Mouse (Mus musculus) gastrocnemius, adult 2 months (tissue): Measurements from ENCODE around the gene 2310022B05Rik. TPM values are rescaled to one million over a fixed set of nuclear protein-coding genes. Genes with fewer than 3 reads are reported as not detected.
A peak's percentile ranks its signal among the peaks of the same experiment; 100 is the strongest.

Experiments
- DNase-seq: peaks from one replicate; pipeline ENCODE4 v3.0.0; 2022
- H3K27ac ChIP-seq: fragments of 200-600 bp; 2 replicates; pipeline ENCODE4 v1.8.1; 2022; ENCODE audit warnings: mild to moderate bottlenecking
- H3K4me3 ChIP-seq: fragments of 200-600 bp; 2 replicates; pipeline ENCODE4 v1.8.1; 2022; ENCODE audit warnings: mild to moderate bottlenecking, moderate library complexity
- CTCF ChIP-seq: fragments of 200-600 bp; IDR thresholded peaks from 2 replicates; pipeline ENCODE4 v1.8.1; 2022; ENCODE audit warnings: antibody characterized with exemption, mild to moderate bottlenecking, moderate library complexity
- intact Hi-C: fragments of 180-260 bp; cut with DNase I; formaldehyde crosslinking; loops from one replicate; pipeline ENCODE4 v1.15.1; 2025
- long read RNA-seq, 2 experiments: library from polyadenylated mRNA; stranded (forward); transcript quantifications; one replicate each; pipeline ENCODE4 v2.0.0; 2021
- total RNA-seq, 2 experiments: library from RNA; stranded (reverse); gene quantifications; 2 replicates each; pipeline ENCODE4 v1.2.3; 2021

Gene 2310022B05Rik
- total RNA-seq = 10 to 100 TPM; 10.4 to 17.3 TPM
- long read RNA-seq, experiment 1, transcript 2310022B05Rik-201 (4 exons, 3,307 nt) = major isoform, 89 of 95 reads
- long read RNA-seq, experiment 1, partial matches to known transcripts = 0 of 95 reads
- long read RNA-seq, experiment 1, other reads (novel, unspliced or antisense) = 6 of 95 reads
- long read RNA-seq, experiment 2, transcript 2310022B05Rik-201 (4 exons, 3,307 nt) = major isoform, 40 of 46 reads
- long read RNA-seq, experiment 2, partial matches to known transcripts = 3 of 46 reads
- long read RNA-seq, experiment 2, other reads (novel, unspliced or antisense) = 3 of 46 reads

DNA sequence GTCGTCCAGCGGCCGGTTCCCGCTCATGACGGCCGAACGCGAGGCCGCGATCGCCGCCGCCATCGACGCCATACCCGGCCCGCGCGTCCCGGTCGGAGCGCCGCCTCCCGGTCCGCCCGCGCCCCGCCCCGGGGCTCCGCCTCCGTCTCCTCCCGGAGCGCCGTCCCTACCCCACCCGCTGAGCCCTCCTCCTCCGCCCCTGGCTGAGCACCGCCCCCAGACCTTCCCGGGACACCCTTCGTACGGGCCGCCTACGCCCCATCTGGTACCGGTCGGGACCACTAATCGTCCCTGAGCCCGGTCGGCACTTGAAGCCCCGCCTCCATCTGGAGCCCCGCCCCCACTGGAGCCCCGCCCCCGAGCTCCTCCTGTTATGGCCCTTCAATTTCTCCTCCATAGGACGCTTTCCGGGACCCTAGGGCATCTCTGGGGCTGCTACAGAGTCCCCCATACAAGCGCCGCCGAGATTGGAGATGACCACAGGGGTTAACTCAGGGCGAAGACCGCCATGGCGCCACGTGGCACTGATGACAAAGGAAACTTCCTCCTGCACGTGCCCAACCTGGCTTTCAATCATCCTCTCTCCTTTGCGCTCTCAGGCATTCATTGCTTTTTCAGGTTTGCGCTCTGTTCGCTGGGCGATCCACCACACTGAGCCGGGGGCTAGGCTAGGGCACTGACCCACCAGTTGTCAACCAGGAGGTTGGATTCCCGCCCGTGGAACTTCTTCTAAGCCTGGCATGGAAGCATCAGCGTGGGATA, at the start of gene 2310022B05Rik:
Gene 2310022B05Rik, minus strand, starts transcription at position 258 of the 762 bp plus-strand sequence.
- peak; percentile 34; the same call in 1 of the 2 replicates for TF ChIP-seq CTCF
- intact Hi-C loops = loop anchor here (2.0 to 5.0 kb wide), 2 partner anchors 18 to 36 kb away; no protein-coding TSS in a partner anchor
- peak within 1 kb of the TSS; percentile 96 for H3K4me3 ChIP-seq
- H3K27ac ChIP-seq = peak within 1 kb of the TSS; percentile 88
- DNase-seq = peak; percentile 94

DNA sequence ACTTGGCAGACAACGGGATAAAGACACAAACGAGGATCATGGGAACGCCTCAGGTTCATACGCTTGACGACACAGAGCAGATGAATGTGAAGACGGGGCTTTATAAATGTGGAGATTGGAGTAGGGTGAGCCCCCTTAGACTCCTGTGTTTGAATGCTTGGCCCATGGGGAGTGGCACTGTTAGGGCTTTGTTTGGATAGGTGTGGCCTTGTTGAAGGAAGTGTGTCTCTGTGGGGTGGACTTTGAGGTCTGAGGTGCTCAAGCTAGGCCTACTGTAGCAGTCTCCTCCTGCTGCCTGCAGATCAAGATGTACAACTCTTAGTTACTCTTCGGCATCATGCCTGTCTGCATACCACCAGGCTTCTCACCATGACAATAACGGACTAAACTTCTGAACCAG, 42.7 kb upstream of the 2310022B05Rik start:
- no peak for DNase-seq
- intact Hi-C loops = no loop called here
- H3K27ac ChIP-seq = no peak overlapping the region
- no peak for TF ChIP-seq CTCF
- H3K4me3 ChIP-seq = no peak overlapping the region

DNA sequence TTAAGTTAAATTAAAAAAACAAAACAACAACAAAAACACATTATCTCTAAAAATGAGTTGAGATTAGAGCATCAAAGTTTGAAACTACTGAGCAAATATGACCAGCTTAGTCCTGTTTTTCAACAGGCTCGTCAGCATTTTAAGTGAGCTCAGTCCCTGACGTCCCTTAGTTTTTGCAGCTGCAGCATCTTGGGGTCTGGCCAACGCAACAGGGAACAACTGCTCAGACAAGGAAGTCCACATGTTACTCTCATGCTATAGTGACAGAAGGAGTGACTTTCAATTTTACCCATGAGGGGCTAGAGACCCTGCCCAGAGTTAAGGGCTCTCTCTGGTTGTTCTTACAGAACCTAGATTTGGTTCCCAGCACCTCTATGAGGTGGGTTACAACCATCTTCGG, 41.2 kb upstream of the 2310022B05Rik start:
- no peak for DNase-seq
- Histone ChIP-seq H3K4me3 (no peak overlapping the region), H3K27ac (no peak overlapping the region)
- TF ChIP-seq CTCF = no peak
- intact Hi-C loops = no loop called here

DNA sequence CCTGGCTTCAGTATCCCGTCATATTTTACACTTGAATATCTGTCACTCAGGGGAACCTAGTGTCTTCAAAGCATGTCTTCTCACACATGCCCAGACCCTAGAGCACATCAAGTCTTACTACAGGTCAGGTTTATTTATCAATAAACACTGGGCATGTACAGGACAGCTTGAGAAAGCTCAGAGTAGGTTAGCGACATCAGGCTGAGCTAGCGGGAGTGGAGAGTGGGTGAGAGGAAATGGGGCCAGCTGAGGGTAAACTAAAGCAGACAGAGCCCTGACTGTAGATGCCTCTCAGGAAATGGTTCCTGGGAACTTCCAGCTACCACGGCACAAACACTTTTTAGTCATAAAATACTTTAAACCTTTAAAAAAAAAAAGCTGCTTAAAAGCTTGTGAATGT, 40.4 kb upstream of the 2310022B05Rik start:
- no peak for DNase-seq
- intact Hi-C loops = no loop called here
- TF ChIP-seq CTCF = no peak
- H3K27ac ChIP-seq = no peak overlapping the region
- H3K4me3 ChIP-seq = no peak overlapping the region

DNA sequence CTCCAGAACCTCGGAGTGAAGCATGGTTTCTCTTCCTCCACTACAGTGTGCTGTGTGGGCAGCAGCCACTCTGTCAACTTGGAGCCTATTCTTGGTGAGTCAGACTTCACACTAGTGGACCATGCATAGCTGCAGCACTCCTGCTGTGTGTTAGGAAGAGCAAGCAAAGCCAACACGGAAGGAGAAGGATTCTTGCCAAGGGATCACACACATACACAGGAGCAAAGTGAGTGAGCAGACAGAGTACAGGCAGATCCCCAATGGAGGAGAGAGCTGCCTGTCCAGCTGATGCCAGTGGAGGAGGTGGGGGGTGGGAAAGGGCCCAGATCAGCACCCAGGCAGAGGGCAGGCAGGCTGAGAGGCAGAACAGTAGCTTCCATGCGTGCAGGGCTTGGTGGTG, 39.0 kb upstream of the 2310022B05Rik start:
- Histone ChIP-seq H3K27ac (no peak overlapping the region), H3K4me3 (no peak overlapping the region)
- no peak for DNase-seq
- no peak for TF ChIP-seq CTCF
- intact Hi-C loops = no loop called here

DNA sequence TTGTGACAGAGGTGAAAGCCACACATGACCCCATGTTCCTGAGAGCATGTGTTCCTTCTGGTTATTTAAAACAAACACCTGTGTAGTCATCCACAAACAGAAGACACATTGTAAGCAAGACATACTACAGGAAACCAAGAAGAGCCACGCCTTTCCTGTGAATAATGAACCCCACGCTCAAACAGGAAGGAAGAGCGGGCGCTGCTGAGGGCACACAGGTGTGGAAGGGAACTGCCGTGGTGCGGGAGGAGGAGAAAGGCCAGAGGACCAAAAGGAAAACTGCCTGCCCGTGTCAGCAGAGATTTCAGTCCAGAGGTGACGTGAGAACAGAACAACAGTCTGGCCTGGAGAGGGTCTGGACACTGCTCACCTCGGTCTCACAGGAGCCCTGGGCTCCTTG, 37.9 kb upstream of the 2310022B05Rik start:
- H3K27ac ChIP-seq = no peak overlapping the region
- no peak for TF ChIP-seq CTCF
- H3K4me3 ChIP-seq = no peak overlapping the region

DNA sequence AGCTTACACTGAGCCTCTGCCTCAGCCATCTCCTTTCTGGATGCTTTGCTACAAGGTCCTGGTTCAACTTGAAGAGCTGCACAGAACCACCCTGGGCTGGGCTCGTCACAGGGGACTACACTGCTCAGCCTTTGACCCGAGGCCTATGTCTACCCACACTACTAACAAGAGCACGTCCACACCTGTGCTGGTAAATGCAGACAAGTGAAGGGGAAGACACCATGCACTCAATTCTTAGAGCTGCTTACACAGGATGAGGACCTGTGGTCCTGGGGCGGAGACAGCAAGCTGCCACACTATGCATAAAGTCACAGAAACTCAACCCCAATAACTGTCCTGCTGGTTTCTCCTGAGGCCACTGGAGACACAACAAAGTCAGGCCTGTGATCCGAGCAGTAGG, 37.1 kb upstream of the 2310022B05Rik start:
- Histone ChIP-seq H3K4me3 (no peak overlapping the region), H3K27ac (no peak overlapping the region)
- intact Hi-C loops = no loop called here
- DNase-seq = no peak
- TF ChIP-seq CTCF = no peak

More for the DNA sequence above, 37.9 kb upstream of the 2310022B05Rik start:
- intact Hi-C loops = no loop called here
- DNase-seq = no peak

DNA sequence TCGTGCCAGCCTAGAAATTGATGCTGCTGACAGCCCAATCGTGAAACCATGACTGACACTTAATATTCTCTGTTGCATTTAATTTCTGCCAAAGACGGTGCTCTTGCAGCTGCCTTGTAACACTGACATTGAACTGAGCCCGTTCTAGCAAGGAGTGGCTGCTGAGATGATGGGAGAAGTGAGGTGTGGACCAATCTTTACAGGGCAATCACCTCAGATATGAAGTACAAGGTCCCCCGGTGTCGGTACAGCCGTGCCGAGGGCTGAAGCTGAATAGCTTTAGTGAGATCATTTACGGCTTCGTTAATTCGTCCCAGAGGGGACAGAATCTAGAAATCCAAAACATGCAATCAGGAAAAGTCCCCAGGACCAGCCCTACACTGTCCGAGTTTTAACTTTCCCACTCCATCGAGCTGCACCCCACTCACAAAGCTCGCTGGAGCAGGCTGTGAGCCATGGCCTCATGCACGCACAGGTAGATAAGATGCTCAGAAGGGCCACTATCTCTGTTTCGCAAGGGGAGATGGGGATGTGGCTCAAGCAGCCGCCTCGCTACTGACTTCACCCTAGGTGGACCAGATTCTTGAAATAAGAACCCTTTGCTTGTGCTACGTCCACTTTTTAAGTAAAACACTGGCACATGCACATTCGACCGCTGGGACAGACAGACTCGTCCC, 32.4 kb upstream of the 2310022B05Rik start:
- intact Hi-C loops = no loop called here
- Histone ChIP-seq H3K27ac (no peak overlapping the region), H3K4me3 (no peak overlapping the region)
- no peak for DNase-seq
- no peak for TF ChIP-seq CTCF

DNA sequence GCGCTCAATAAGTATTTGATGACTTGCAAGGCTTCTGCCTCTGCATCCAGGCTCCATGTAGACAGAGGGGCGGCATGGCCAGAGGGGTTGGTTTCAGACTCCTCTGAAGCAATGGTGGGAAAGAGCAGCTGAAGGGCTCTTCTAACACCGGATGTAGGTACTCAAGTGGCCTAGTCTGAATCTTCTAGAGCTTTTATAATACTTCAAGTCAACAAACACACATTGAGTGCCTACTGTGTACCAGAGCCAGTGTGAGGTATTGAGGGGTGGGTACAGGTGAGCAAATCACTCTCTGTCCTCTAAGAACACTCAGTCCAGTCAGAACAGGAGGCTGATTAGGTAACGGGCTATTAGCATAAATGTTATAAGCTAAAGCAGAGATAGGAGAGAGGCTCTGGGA, 28.5 kb upstream of the 2310022B05Rik start:
- Histone ChIP-seq H3K27ac (no peak overlapping the region), H3K4me3 (no peak overlapping the region)
- DNase-seq = no peak
- intact Hi-C loops = no loop called here
- no peak for TF ChIP-seq CTCF

DNA sequence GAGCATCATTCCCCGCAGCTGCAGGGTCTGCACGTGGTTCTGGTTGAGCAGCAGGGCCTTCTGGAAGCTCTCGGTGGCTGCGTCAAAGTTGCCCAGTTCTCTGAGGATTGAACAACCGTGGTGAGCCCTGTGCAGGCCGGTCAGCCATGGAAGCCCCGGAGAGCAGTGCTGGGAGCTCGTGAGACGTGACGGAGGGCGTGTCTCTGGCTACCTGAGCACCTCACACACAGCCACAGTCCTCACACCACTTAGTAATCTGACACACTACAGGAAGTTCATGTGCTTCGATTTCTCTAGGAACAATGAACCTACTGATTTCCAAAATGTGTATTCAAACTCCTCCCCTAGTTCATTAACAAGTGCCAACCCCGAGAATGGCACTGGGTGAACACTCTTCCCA, 25.7 kb upstream of the 2310022B05Rik start:
- H3K4me3 ChIP-seq = no peak overlapping the region
- no peak for DNase-seq
- H3K27ac ChIP-seq = no peak overlapping the region
- intact Hi-C loops = no loop called here
- no peak for TF ChIP-seq CTCF

DNA sequence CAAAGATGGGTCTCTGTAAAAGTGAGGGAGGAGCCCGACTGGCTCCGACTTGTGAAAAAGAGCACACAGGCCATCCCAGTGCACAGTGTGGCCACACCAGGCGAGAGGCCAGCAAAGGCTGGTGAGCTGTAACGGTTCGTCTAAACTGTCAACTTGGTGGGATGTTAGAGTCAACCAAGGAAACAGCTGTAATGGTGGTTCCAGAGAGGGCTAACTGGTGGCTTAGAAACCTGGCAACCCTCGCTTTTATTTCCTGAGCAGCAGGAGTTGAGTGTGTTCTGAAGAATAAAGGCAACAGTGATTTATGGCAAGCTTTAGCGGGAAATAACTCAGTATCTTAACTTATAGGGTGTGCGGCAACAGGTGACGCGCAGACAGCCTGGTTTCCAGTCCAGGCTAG, 19.0 kb upstream of the 2310022B05Rik start:
- Histone ChIP-seq H3K4me3 (no peak overlapping the region), H3K27ac (no peak overlapping the region)
- intact Hi-C loops = no loop called here
- no peak for TF ChIP-seq CTCF
- DNase-seq = no peak

DNA sequence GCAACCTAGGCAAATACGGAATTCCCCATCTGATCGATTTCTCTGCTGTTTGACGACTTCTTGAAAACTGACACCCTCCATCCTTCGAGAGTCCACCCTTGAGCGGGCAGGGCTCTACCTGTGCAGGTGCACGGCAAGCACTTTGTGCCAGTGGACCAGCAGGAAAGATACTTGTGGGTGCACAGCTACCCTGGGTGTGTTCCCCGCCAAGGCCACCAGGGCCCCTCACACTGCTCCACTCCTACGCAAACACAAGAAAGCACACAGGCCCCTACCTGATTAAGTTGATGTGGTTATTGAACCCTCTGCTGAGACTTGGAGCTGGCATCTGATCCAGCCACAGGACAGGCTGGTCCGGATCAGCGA, 18.6 kb upstream of the 2310022B05Rik start:
- no peak for TF ChIP-seq CTCF
- Histone ChIP-seq H3K4me3 (no peak overlapping the region), H3K27ac (no peak overlapping the region)
- DNase-seq = no peak
- intact Hi-C loops = no loop called here
